Comparison of ENCODE assay signal across 8 mouse cellular contexts in the genomic region with DNA sequence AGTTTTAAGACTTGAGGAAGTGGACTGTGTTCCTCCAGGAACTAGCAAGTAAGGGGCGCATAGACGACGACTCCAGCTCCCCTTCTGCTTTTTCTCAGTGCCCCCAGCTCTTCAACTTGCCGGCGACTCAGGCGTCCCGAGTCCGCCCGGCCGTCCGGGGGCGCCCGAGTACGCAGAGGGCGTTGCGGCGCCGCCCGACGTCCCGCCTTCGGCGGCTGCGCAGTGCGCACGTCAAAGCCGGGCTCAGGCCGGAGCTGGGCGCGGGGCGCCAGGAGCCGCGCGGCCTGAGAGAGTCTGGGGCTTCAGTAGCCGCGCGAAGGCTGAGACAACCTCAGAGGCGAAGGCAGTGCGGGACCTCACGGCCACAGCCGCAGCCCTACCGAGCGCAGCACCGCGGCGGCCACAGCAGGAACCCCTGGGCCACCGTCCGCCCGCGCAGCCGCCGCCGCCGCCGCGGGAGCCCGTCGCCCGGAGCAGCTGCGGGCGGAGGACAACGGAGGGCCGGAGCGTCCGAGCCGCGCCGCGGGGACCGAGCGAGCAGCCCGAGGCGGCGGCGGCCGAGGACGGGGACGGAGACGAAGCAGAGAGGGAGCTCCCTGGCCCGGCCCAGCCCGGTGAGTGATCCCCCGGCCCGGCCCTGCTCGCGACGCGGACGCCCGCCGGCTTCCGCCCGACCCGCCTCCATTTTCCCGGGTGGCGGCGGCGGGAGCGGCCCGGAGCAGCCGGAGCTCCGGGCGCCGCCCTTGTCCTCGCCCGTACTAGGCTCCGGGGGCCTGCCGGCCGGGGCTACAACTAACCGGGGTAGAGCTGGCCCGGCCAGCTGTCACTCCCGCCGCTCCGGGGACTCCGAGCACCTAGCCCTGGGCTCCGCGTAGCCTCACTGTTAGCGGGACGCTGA. TPM values are rescaled to one million over a fixed set of nuclear protein-coding genes. Genes with fewer than 3 reads are reported as not detected.
DNase-seq lines count a peak whose midpoint lies in the region; ATAC-seq and TF ChIP-seq lines count a peak whose summit lies in the region.

A gene (plus strand): TSS at position 234 of the 898 bp plus-strand sequence.

- H3K36me3 ChIP-seq in E14TG2a.4 (ENCODE audit: insufficient read depth, low read length) = peaks cover 8% of the 10 kb centered on the region; the same call in 1 of the 2 replicates
- peaks cover 10% of the 10 kb centered on the region; the same call in 1 of the 2 replicates for H3K36me3 ChIP-seq in forebrain, embryonic 13.5 days (ENCODE audit: poor library complexity, severe bottlenecking)
- H3K36me3 ChIP-seq in liver, postnatal 0 days (replicated peaks; ENCODE audit: insufficient read depth, low read length) = peaks cover 16% of the 10 kb centered on the region; the same call in 1 of the 2 replicates
- no peaks in the 10 kb centered on the region for H3K36me3 ChIP-seq in neural tube, embryonic 14.5 days (ENCODE audit: control insufficient read depth, insufficient read depth, low read length)

- peak within 1 kb of the TSS; percentile 96 for H3K4me3 ChIP-seq in E14TG2a.4 (replicated peaks; ENCODE audit: low read length)
- H3K4me3 ChIP-seq in forebrain, embryonic 13.5 days = peak within 1 kb of the TSS; percentile 95
- H3K4me3 ChIP-seq in liver, postnatal 0 days (ENCODE audit: low read depth, low read length) = peak within 1 kb of the TSS; percentile 99
- H3K4me3 ChIP-seq in neural tube, embryonic 14.5 days (ENCODE audit: low read depth, low read length) = peak within 1 kb of the TSS; percentile 71

- peaks cover 23% of the 10 kb centered on the region for H3K4me1 ChIP-seq in E14TG2a.4 (replicated peaks; ENCODE audit: low read depth, low read length)
- peaks cover 14% of the 10 kb centered on the region for H3K4me1 ChIP-seq in forebrain, embryonic 13.5 days
- H3K4me1 ChIP-seq in liver, postnatal 0 days (ENCODE audit: insufficient read depth) = peaks cover 24% of the 10 kb centered on the region
- peaks cover 8% of the 10 kb centered on the region; the same call in 1 of the 2 replicates for H3K4me1 ChIP-seq in neural tube, embryonic 14.5 days (ENCODE audit: control insufficient read depth, insufficient read depth, low read length)

- peak; percentile 78 for DNase-seq in c-Kit-positive CD71-positive TER-119-positive erythroid progenitor cells, embryonic 14.5 days (ENCODE audit: low spot score)
- DNase-seq in heart, postnatal 10 days = peak; percentile 92 to 93
- DNase-seq in large intestine, adult 2 months (ENCODE audit: low read depth, low spot score) = no peak
- DNase-seq in liver, postnatal 0 days = peak; percentile 90
- peak; percentile 93 for DNase-seq in testis, postnatal 10 days (ENCODE audit: low spot score)

- H3K9me3 ChIP-seq in E14TG2a.4 (ENCODE audit: low read length) = no peaks in the 10 kb centered on the region
- no peaks in the 10 kb centered on the region for H3K9me3 ChIP-seq in forebrain, embryonic 13.5 days (replicated peaks)
- no peaks in the 10 kb centered on the region for H3K9me3 ChIP-seq in liver, postnatal 0 days (ENCODE audit: low read length)
- no peaks in the 10 kb centered on the region for H3K9me3 ChIP-seq in neural tube, embryonic 14.5 days (ENCODE audit: control insufficient read depth, low read length)

- H3K27ac ChIP-seq in forebrain, embryonic 13.5 days = peak within 1 kb of the TSS; percentile 97
- H3K27ac ChIP-seq in liver, postnatal 0 days (ENCODE audit: low read depth) = peak within 1 kb of the TSS; percentile 98
- H3K27ac ChIP-seq in neural tube, embryonic 14.5 days (ENCODE audit: low read depth, low read length) = peak within 1 kb of the TSS; percentile 97

- H3K27me3 ChIP-seq in E14TG2a.4 (ENCODE audit: insufficient read depth, low read length) = no peaks in the 10 kb centered on the region
- no peaks in the 10 kb centered on the region for H3K27me3 ChIP-seq in forebrain, embryonic 13.5 days
- no peaks in the 10 kb centered on the region for H3K27me3 ChIP-seq in liver, postnatal 0 days (ENCODE audit: insufficient read depth, low read length)
- H3K27me3 ChIP-seq in neural tube, embryonic 14.5 days (ENCODE audit: control insufficient read depth, insufficient read depth, low read length) = no peaks in the 10 kb centered on the region

- TF ChIP-seq EP300 in liver, postnatal 0 days (IDR thresholded peaks at IDR 0.05; ENCODE audit: low read depth) = no peak

- TF ChIP-seq CTCF in E14TG2a.4 (conservative IDR thresholded peaks at IDR 0.05; ENCODE audit: low read length) = no peak
- TF ChIP-seq CTCF in liver, postnatal 0 days (IDR thresholded peaks at IDR 0.05; ENCODE audit: low read depth) = peak; percentile 73

- H3K9ac ChIP-seq in forebrain, embryonic 13.5 days = peak within 1 kb of the TSS; percentile 99
- peak within 1 kb of the TSS; percentile 99 for H3K9ac ChIP-seq in liver, postnatal 0 days (replicated peaks)
- peak within 1 kb of the TSS; percentile 96 for H3K9ac ChIP-seq in neural tube, embryonic 14.5 days (replicated peaks; ENCODE audit: low read depth, low read length)

- ATAC-seq in forebrain, embryonic 13.5 days = peak; percentile 95
- ATAC-seq in liver, postnatal 0 days = peak; percentile 88
- peak; percentile 97 for ATAC-seq in neural tube, embryonic 14.5 days (ENCODE audit: low read depth)

- peak within 1 kb of the TSS; percentile 71 for H3K4me2 ChIP-seq in forebrain, embryonic 13.5 days
- peak within 1 kb of the TSS; percentile 70 for H3K4me2 ChIP-seq in liver, postnatal 0 days (ENCODE audit: low read depth, low read length)
- peak within 1 kb of the TSS; percentile 52 for H3K4me2 ChIP-seq in neural tube, embryonic 14.5 days (ENCODE audit: low read depth, low read length)

- under 1% methylated on average over 98 of the region's 118 CpGs for WGBS in forebrain, embryonic 13.5 days
- under 1% methylated on average over 115 of the region's 118 CpGs for WGBS in large intestine, adult 2 months
- WGBS in liver, postnatal 0 days (ENCODE audit: insufficient replicate concordance) = under 1% methylated on average over 90 of the region's 118 CpGs
- WGBS in neural tube, embryonic 14.5 days = under 1% methylated on average over 76 of the region's 118 CpGs

- intact Hi-C loops in heart, postnatal 10 days (cut with DNase I) = loop anchor here (2.0 kb wide), 1 partner anchor 49 kb away; no protein-coding TSS in a partner anchor

RNA-seq across cellular contexts. Expression of the gene that starts here (rescaled TPM):
- 44.9 and 46.2 TPM in 2 replicates for polyA plus RNA-seq in forebrain, embryonic 13.5 days (2015; fragmentation: Nextera tagmentation; extraction: Ambion mirVana)
- total RNA-seq in heart, postnatal 10 days (2021) = 100 to 1,000 TPM; 106 to 108 TPM
- 43.8 and 66.4 TPM in 2 replicates for polyA plus RNA-seq in large intestine, adult 2 months (2012; rRNA removed)
- 13.9 and 14.8 TPM in 2 replicates for polyA plus RNA-seq in liver, postnatal 0 days (2015; fragmentation: Nextera tagmentation; extraction: Ambion mirVana)
- 74.4 and 83.9 TPM in 2 replicates for polyA plus RNA-seq in neural tube, embryonic 14.5 days (2014; fragmentation: Nextera tagmentation; extraction: Ambion mirVana)
